Mouse (Mus musculus) monocyte, adult 5-6 weeks (primary cell): Measurements from ENCODE around the gene Terb2. TPM values are rescaled to one million over a fixed set of nuclear protein-coding genes. Genes with fewer than 3 reads are reported as not detected.
"Not testable (repeated sequence)": the region's sequence is repeated elsewhere in the genome, so short reads cannot be mapped to it uniquely, and the experiment has no call there.

Experiments
- ATAC-seq: fragments of 153-309, 156-312 bp; replicated peaks from 2 replicates; pipeline ENCODE4 v1.8.0; 2017; ENCODE audit warnings: mild to moderate bottlenecking; ENCODE audit not compliant: low TSS enrichment, insufficient number of reproducible peaks, severe bottlenecking, poor library complexity, low FRiP score
- total RNA-seq: library from RNA; stranded (forward); fragments of 200-1000, 200-491, 200-594 nt; gene quantifications from 3 replicates; pipeline ENCODE4 v1.2.3, GENCODE M21; 2017

The Terb2 gene
- total RNA-seq, 1 experiment from 2014 or later = 1.0 TPM

GRCm38 (mm10) chr2:122158362-122158802, 27.7 kb upstream of the Terb2 start:
- no peak for ATAC-seq

GRCm38 (mm10) chr2:122159667-122160066, 26.4 kb upstream of the Terb2 start:
- no peak for ATAC-seq

GRCm38 (mm10) chr2:122160680-122161079, 25.4 kb upstream of the Terb2 start, which contains the start of gene Trim69:
Gene Trim69, plus strand, starts transcription at chr2:122160700.
- ATAC-seq = peak; percentile 74

GRCm38 (mm10) chr2:122161542-122161941, 24.5 kb upstream of the Terb2 start:
- ATAC-seq = no peak

- ATAC-seq = no peak
Measured at GRCm38 (mm10) chr2:122162529-122162928, 23.5 kb upstream of the Terb2 start.

- no peak for ATAC-seq
Measured at GRCm38 (mm10) chr2:122163430-122164195, 22.5 kb upstream of the Terb2 start.

- peak; percentile 65 for ATAC-seq
Measured at GRCm38 (mm10) chr2:122164293-122164692, 21.8 kb upstream of the Terb2 start.

DNA sequence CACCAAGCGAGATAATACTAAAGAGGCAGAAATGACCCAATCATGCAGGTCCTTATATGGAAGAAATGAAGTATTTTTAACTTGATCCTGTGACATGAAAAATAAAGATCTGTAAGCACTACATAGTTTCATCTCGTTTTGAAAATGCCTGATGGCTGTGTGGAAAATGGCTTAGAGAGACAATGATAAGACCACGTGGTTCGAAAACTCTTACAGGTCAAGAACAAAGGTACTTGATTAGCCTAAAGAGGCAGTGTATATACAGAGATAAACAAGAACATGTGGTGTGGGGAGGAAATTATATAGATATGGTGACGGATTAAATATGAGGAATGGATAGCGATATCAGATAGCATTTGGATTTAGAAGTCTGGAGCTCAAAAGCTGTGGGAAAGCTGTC, 14.8 kb upstream of the Terb2 start:
- no peak for ATAC-seq

DNA sequence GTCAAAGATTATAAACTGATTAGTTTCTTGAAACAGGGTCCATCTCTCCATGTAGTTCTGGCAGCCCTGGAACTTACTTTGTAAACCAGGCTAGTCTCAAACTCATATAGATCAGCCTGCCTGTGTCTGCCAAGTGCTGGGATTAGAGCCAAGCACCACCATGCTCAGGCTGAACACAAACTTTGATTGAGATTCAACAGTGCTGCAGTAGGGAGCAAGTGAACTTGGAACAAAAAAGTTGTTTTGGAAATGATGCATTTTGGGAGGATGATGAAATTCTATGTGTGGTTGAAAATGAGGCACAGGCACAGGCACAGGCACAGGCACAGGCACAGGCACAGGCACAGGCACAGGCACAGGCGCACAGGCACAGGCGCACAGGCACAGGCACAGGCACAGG, 13.9 kb upstream of the Terb2 start:
- ATAC-seq = no peak

- ATAC-seq = no peak
Measured at GRCm38 (mm10) chr2:122180051-122180822, 5.8 kb upstream of the Terb2 start.

DNA sequence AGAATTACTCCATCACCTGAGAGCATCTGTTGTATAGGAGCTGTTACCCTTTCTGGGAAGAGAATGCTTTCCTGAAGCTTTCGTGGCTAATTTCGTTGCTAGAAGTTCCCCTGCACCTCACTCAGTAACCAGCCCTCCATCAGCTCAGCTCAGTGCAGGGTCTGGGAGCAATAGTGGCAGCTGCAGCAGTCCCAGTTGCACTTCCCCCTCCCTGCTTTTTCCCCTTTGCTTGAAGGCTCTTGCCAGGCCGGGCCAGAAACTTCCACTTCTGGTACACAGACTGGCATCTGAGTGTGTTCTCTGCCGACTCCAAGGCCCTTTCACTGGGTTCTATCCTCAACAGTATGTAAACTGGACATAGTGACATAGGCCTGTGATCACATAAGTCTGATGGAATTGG, 986 bp upstream of the Terb2 start:
- no peak for ATAC-seq

GRCm38 (mm10) chr2:122186751-122187150, 679 bp downstream of the Terb2 start:
- no peak for ATAC-seq

- no peak for ATAC-seq
Measured at GRCm38 (mm10) chr2:122191849-122192248, 5.8 kb downstream of the Terb2 start.

DNA sequence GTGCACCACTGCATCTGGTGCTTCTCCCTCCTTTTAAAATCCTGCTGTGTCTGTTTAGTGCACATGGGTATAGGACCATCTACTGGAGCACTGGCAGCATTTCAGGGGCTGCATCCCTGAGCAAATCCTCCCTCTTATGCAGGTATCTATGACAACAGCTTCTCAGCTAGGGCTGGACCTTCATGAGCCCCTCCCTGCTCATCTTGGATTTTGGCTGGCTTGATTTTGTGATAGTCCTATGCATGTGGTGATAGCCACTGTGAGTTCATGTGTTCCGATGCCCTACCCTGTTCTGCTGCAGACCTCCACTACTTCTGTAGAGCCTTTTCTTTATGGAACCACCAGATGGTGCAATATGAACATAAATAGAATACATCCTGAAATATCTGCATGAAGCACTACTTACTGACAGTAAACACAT, 8.4 kb downstream of the Terb2 start:
- 0 out of 2 replicates have a peak, but pooled peaks have one; percentile 47 for ATAC-seq

DNA sequence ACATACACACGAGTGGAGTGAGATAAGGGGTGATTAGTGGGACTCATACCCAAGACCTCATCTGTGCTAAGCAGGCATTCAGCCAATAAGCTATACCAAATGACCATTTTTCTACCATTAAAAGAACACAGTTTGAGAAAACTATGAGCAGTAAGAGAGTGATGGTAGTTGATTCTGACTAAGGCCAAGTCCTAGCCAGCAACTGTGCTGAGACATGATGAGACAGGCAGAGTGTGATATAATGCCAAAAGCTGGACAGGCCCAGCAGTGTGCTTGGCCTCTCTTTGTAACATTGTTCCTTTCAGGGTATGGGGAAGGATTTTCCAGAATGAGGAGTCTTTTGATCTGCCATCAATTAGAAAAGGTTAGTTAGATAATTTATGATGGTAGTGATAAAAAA, 15.4 kb downstream of the Terb2 start:
- no peak for ATAC-seq

DNA sequence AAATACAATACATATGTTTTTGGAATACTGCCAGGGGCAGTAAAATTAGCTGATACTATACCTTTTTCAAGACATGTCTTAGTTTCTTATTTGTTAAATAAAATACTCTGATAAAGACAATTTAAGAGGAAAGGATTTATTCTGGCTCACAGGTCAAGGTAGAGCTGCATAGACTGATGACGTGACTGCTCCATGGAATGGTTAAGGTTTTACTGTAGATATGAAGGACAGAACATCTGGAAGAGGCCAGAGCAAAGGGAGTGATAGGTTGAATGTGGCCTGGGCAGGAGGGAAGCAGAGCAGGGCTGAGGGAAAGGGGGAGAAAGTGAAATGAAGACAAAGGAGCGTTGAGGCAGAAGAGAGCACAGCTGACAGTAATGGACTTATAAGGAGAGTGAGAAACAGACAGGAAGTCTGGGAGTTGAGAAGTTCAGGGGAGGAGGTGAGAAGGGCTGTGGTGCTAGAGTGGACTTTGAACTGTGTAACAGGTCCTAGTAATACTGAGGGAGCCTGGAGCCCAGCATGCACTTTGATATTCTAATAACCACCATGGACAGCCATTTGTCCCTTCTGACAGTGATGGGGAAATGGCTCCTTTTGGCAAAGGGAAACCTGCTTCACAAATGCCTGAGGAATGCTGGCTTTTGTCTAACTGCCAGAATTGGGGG, 20.5 kb downstream of the Terb2 start:
- 0 out of 2 replicates have a peak, but pooled peaks have one; percentile 22 for ATAC-seq

DNA sequence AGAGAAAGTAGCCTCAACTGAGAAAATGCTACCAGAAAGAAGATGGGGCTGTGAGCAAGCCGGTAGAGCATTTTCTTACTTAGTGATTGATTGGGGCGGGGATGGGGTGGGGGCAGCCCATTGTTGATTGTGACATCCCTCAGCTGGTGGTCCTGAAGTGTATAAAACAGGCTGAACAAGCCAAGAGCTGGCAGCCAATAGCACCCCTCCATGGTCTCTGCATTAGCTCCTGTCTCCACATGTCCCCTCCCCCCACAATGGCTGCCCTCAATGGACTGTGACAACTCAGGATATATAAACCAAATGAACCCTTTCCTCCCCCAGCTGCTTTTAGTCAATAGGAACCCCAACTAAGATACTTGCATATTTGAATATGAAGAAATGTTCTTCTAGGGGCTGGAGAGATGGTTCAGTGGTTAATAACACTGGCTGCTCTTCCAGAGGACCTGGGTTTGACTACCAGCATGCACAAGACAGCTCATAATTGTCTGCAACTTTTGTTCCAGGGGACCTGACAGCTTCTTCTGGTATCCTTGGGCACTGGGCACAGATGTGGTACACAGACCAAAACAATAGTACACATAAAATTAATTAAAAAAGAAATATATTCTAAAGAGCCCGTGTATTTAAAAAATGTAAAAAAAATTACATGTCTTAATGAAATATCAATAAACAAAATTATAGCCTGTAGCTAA, 24.6 kb downstream of the Terb2 start:
- ATAC-seq = no peak

DNA sequence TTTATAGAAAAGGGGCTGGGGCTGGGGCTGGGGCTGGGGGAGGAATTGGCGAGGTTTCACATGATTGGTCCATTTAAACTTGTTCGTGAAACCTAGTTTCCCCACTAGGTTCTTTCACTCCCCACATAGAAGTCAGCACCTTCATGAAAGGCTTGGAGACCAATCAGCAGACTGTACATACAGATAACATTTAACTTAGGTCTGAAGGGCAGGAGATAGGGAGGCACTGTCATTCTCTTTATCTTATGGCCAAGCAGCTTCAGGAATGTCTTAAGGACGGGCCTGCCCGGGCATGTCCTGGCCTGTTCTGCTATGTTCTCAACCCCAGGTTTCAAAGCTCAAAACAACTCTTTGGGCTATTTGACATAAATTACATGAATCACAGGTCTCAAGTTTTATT, 31.0 kb downstream of the Terb2 start:
- ATAC-seq = not testable (repeated sequence)

DNA sequence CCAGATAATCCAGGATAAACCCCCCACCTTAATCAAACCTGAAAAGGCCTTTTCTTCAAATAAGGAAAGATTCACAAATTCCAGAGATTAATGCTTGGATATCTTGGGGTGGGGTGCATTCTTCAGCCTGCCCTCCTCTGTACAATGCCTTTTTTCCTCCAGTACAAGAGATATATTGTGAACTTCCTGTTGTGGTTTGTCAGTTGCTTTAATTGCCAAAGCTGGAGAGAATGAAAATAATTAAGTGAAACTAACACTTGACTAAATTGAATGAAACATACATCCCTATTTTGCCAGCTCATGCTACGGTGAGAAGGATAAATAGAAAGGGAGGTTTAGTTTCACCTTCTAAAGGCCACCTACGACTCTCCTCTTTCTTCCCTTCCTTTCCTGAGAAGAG, 32.2 kb downstream of the Terb2 start:
- no peak for ATAC-seq
